Mouse (Mus musculus) CH12.LX (cell line): ENCODE results near the gene G6pc.

Experiments
- BHLHE40 ChIP-seq: IDR thresholded peaks from 2 replicates; pipeline ENCODE4 v1.6.1; 2011; ENCODE audit warnings: mild to moderate bottlenecking, low read depth, low read length, improper control_type of control experiment
- CHD2 ChIP-seq: IDR thresholded peaks from 2 replicates; pipeline ENCODE4 v1.6.1; 2011; ENCODE audit warnings: low read length, improper control_type of control experiment
- CTCF ChIP-seq, 2 experiments: IDR thresholded peaks in 1 of 2; conservative IDR thresholded peaks in 1 of 2; 2 replicates each; pipeline ENCODE4 v1.5.1; 2011 to 2012; ENCODE audit warnings: low read depth in 2 of 2, low read length in 2 of 2, improper control_type of control experiment in 1 of 2, inconsistent platforms in 1 of 2, mild to moderate bottlenecking in 1 of 2, moderate library complexity in 1 of 2
- EP300 ChIP-seq: IDR thresholded peaks from 2 replicates; pipeline ENCODE4 v1.6.1; 2011; ENCODE audit warnings: low read length, improper control_type of control experiment
- MAZ ChIP-seq: IDR thresholded peaks from 2 replicates; pipeline ENCODE4 v1.6.1; 2012; ENCODE audit warnings: low read depth, mild to moderate bottlenecking, inconsistent platforms, low read length, improper control_type of control experiment, moderate library complexity
- POLR2AphosphoS2 ChIP-seq: IDR thresholded peaks from 2 replicates; pipeline ENCODE4 v1.6.1; 2011; ENCODE audit warnings: low read depth, low read length, improper control_type of control experiment
- RCOR1 ChIP-seq: conservative IDR thresholded peaks from 2 replicates; pipeline ENCODE4 v1.6.1; 2012; ENCODE audit warnings: low read depth, mild to moderate bottlenecking, inconsistent platforms, low read length, improper control_type of control experiment
- ZNF384 ChIP-seq: IDR thresholded peaks from 2 replicates; pipeline ENCODE4 v1.6.1; 2012; ENCODE audit warnings: low read depth, low read length, improper control_type of control experiment, inconsistent platforms

DNA sequence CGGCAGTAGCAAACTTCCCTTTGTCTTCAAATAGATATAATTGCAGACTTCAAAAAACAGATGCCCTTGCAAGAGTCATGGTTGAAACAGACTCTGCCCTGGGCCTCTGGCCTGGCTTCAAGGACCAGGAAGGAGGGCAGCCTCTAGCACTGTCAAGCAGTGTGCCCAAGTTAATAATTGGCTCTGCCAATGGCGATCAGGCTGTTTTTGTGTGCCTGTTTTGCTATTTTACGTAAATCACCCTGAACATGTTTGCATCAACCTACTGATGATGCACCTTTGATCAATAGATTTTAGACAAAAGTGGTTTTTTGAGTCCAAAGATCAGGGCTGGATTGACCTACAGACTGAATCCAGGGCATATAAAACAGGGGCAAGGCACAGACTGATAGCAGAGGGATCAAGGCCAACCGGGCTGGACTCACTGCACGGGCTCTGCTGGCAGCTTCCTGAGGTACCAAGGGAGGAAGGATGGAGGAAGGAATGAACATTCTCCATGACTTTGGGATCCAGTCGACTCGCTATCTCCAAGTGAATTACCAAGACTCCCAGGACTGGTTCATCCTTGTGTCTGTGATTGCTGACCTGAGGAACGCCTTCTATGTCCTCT is at the start of gene G6pc:
- TF ChIP-seq ZNF384 (no peak), RCOR1 (no peak), CTCF (conservative IDR thresholded peaks at IDR 0.05 in 1 of 2, IDR thresholded peaks at IDR 0.05 in 1 of 2; ENCODE audit: low read depth in 2 of 2, low read length in 2 of 2) (no peak), EP300 (no peak), CHD2 (no peak), POLR2AphosphoS2 (no peak), BHLHE40 (no peak), MAZ (no peak)
